Mouse (Mus musculus) thymus, adult 2 months (tissue): ENCODE results near the gene Prss58. TPM values are rescaled to one million over a fixed set of nuclear protein-coding genes. Genes with fewer than 3 reads are reported as not detected.

ENCODE experiments used
- DNase-seq: peaks from one replicate; pipeline ENCODE4 v3.0.0; 2021
- H3K27ac ChIP-seq: fragments of 200-500 bp; 2 replicates; pipeline ENCODE4 v1.5.1; 2012; ENCODE audit warnings: low read length, control low read depth; ENCODE audit not compliant: control insufficient read depth, insufficient read depth
- H3K27me3 ChIP-seq: fragments of 200-500 bp; 2 replicates; pipeline ENCODE4 v1.6.1; 2012; ENCODE audit warnings: mild to moderate bottlenecking, low read length, moderate library complexity, mixed read lengths; ENCODE audit not compliant: control insufficient read depth, insufficient read depth
- H3K36me3 ChIP-seq: fragments of 200-500 bp; 2 replicates; pipeline ENCODE4 v1.6.1; 2012; ENCODE audit warnings: mild to moderate bottlenecking, low read length, moderate library complexity; ENCODE audit not compliant: control insufficient read depth, insufficient read depth
- H3K4me1 ChIP-seq: fragments of 200-500 bp; replicated peaks from 2 replicates; pipeline ENCODE4 v1.6.1; 2012; ENCODE audit warnings: low read length; ENCODE audit not compliant: control insufficient read depth, insufficient read depth
- H3K4me3 ChIP-seq: fragments of 200-500 bp; 2 replicates; pipeline ENCODE4 v1.5.1; 2012; ENCODE audit warnings: mild to moderate bottlenecking, low read length, control low read depth, moderate library complexity; ENCODE audit not compliant: control insufficient read depth, insufficient read depth
- CTCF ChIP-seq: fragments of 200-500 bp; IDR thresholded peaks from 2 replicates; pipeline ENCODE4 v1.5.1; 2012; ENCODE audit warnings: mild to moderate bottlenecking, control low read depth, low read length, moderate library complexity, borderline replicate concordance; ENCODE audit not compliant: control insufficient read depth, poor library complexity, insufficient read depth; ENCODE audit errors: extremely low read depth
- POLR2A ChIP-seq: fragments of 200-500 bp; IDR thresholded peaks from 2 replicates; pipeline ENCODE4 v1.6.1; 2012; ENCODE audit warnings: mild to moderate bottlenecking, low read length, control low read depth, moderate library complexity; ENCODE audit not compliant: control insufficient read depth, poor library complexity, insufficient read depth; ENCODE audit errors: extremely low read depth
- WGBS: fragments of 180-500 bp; shearing (Covaris S2); methylation state at CpG from one replicate; pipeline ENCODE4 v1.1.7; 2018; 5-methylcytosine and 5-hydroxymethylcytosine counted together
- polyA plus RNA-seq: library from polyadenylated mRNA; depleted of rRNA; stranded (reverse); fragments of >200 nt; gene quantifications from 2 replicates; pipeline ENCODE4 v1.2.3, GENCODE M21; 2012; rRNA removed

Prss58 gene
- polyA plus RNA-seq, 1 experiment, result not detected

GRCm38 (mm10) chr6:40887394-40887793, 12.8 kb downstream of the Prss58 start, which contains the start of gene Moxd2:
Gene Moxd2 (minus strand): TSS chr6:40887494.
- TF ChIP-seq POLR2A, result no peak
- Histone ChIP-seq H3K27me3 (no peaks in the 10 kb centered on the region), H3K36me3 (no peaks in the 10 kb centered on the region), H3K4me1 (peaks cover 10% of the 10 kb centered on the region), H3K27ac (no peak within 1 kb of the TSS), H3K4me3 (no peak within 1 kb of the TSS)
- WGBS, result 97% methylated on average over 3 of the region's 3 CpGs
- no peak for DNase-seq

DNA sequence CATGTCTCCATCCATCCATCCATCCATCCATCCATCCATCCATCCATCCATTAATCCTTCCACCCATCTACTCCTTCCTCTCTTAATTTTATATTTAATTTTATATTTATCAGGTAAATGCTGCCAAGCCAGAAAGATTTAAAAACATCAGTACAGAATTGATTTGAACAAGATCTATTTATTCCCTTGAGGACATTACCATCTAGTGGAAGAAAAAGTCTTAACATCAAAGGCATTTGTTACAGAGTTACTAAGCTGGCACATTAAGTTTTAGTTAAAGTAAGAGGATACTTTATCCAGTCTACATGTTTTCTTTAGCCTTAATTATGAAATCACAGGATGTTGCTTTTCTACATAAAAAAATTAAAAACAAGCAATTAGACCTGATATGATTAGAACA, 54.9 kb downstream of the Prss58 start:
- H3K4me1 ChIP-seq, result no peaks in the 10 kb centered on the region
- DNase-seq, result no peak
- no peak overlapping the region for H3K4me3 ChIP-seq
- H3K27me3 ChIP-seq, result no peaks in the 10 kb centered on the region
- H3K36me3 ChIP-seq, result no peaks in the 10 kb centered on the region
- TF ChIP-seq CTCF (no peak), POLR2A (no peak)
- no peak overlapping the region for H3K27ac ChIP-seq

Other genes with a start within 250 kb of the Prss58 start
- gene Moxd2, start 12.9 kb downstream of the Prss58 start, polyA plus RNA-seq, result 0.14 and 0.15 TPM in 2 replicates
- gene 1700074P13Rik, start 40.2 kb upstream of the Prss58 start, polyA plus RNA-seq, result not detected in 2 replicates
- not detected in 2 replicates for gene Gm4744, start 51.5 kb upstream of the Prss58 start, polyA plus RNA-seq
- gene 1810009J06Rik, start 64.4 kb upstream of the Prss58 start, polyA plus RNA-seq, result not detected in 2 replicates
- gene Gm2663, start 99.1 kb upstream of the Prss58 start, polyA plus RNA-seq, result not detected in 2 replicates
- gene 2210010C04Rik, start 135.1 kb upstream of the Prss58 start, polyA plus RNA-seq, result 0.27 TPM in 2 replicates